Mouse (Mus musculus) lung, postnatal 0 days (tissue): ENCODE data around the gene Gys2. TPM values are rescaled to one million over a fixed set of nuclear protein-coding genes. Genes with fewer than 3 reads are reported as not detected.
A peak's percentile ranks its signal among the peaks of the same experiment; 100 is the strongest.
"Not testable (repeated sequence)": the region's sequence is repeated elsewhere in the genome, so short reads cannot be mapped to it uniquely, and the experiment has no call there.

Source experiments
- ATAC-seq: fragments of 200-750 bp; cut with Nextera tagmentation; 2 replicates; pipeline ENCODE4 v1.8.0; 2017; ENCODE audit warnings: moderate library complexity
- DNase-seq: peaks from one replicate; pipeline ENCODE4 v3.0.0-alpha.2; 2016; ENCODE audit warnings: low spot score
- H3K27ac ChIP-seq: fragments of 300-500 bp; sonication (generic); 2 replicates; pipeline ENCODE4 v1.5.1; 2014; ENCODE audit warnings: antibody characterized with exemption, mild to moderate bottlenecking, low read length, mixed read lengths
- H3K27me3 ChIP-seq: fragments of 300-500 bp; sonication (generic); replicated peaks from 2 replicates; pipeline ENCODE4 v1.6.1; 2014; ENCODE audit warnings: low read length, mixed read lengths; ENCODE audit not compliant: insufficient read depth
- H3K36me3 ChIP-seq: fragments of 300-500 bp; sonication (generic); 2 replicates; pipeline ENCODE4 v1.6.1; 2014; ENCODE audit warnings: low read length, mixed read lengths; ENCODE audit not compliant: insufficient read depth
- H3K4me1 ChIP-seq: fragments of 300-500 bp; sonication (generic); 2 replicates; pipeline ENCODE4 v1.6.1; 2014; ENCODE audit warnings: antibody characterized with exemption, low read depth, low read length, mixed read lengths; ENCODE audit not compliant: insufficient read depth
- H3K4me2 ChIP-seq: fragments of 300-500 bp; sonication (generic); replicated peaks from 2 replicates; pipeline ENCODE4 v1.6.1; 2014; ENCODE audit warnings: low read depth, mild to moderate bottlenecking, low read length, moderate library complexity, mixed read lengths
- H3K4me3 ChIP-seq: fragments of 300-500 bp; sonication (generic); 2 replicates; pipeline ENCODE4 v1.5.1; 2014; ENCODE audit warnings: low read depth, low read length
- H3K9ac ChIP-seq: fragments of 300-500 bp; sonication (generic); replicated peaks from 2 replicates; pipeline ENCODE4 v1.6.1; 2014; ENCODE audit warnings: low read depth, mild to moderate bottlenecking
- H3K9me3 ChIP-seq: fragments of 300-500 bp; sonication (generic); 2 replicates; pipeline ENCODE4 v1.6.1; 2016; ENCODE audit warnings: low read length, mixed read lengths
- CTCF ChIP-seq: IDR thresholded peaks from 2 replicates; pipeline ENCODE4 v1.5.1; 2016; ENCODE audit warnings: antibody characterized with exemption, mild to moderate bottlenecking
- EP300 ChIP-seq: IDR thresholded peaks from 2 replicates; pipeline ENCODE4 v1.6.1; 2016; ENCODE audit warnings: antibody characterized with exemption, mild to moderate bottlenecking, control low read depth
- WGBS: fragments of 180-500 bp; shearing (Covaris S2); extraction: QIAGEN DNeasy Blood & Tissue Kit; methylation state at CpG from one replicate; pipeline ENCODE4 v1.1.7; 2014; 5-methylcytosine and 5-hydroxymethylcytosine counted together
- polyA plus RNA-seq: library from polyadenylated mRNA; unstranded; fragments of >200 nt; fragmentation: Nextera tagmentation; extraction: Ambion mirVana; gene quantifications from 2 replicates; pipeline ENCODE4 v1.2.1, GENCODE M21; 2015

Gys2 gene
- not detected in 2 replicates for polyA plus RNA-seq

- ATAC-seq (no peak), DNase-seq (no peak)
- H3K27ac ChIP-seq, result no peak within 1 kb of the TSS
- no peaks in the 10 kb centered on the region for H3K27me3 ChIP-seq
- no peaks in the 10 kb centered on the region for H3K9me3 ChIP-seq
- no peak within 1 kb of the TSS for H3K4me3 ChIP-seq
- 66% methylated on average over 4 of the region's 4 CpGs for WGBS
- no peaks in the 10 kb centered on the region for H3K4me1 ChIP-seq
- TF ChIP-seq CTCF (no peak), EP300 (no peak)
- H3K36me3 ChIP-seq, result no peaks in the 10 kb centered on the region
- H3K9ac ChIP-seq, result no peak within 1 kb of the TSS
- H3K4me2 ChIP-seq, result no peak within 1 kb of the TSS
Measured at GRCm38 (mm10) chr6:142472801-142473203, at the start of gene Gys2. Gys2 (minus strand) TSS chr6:142473109.

GRCm38 (mm10) chr6:142521591-142522110 is 48.7 kb upstream of the Gys2 start:
- WGBS, result 80% methylated on average over 12 of the region's 12 CpGs
- TF ChIP-seq CTCF, result no peak
- TF ChIP-seq EP300, result no peak

GRCm38 (mm10) chr6:142519110-142519509 is 46.2 kb upstream of the Gys2 start:
- H3K4me1 ChIP-seq, result no peaks in the 10 kb centered on the region
- no peak overlapping the region for H3K4me3 ChIP-seq
- H3K27me3 ChIP-seq, result no peaks in the 10 kb centered on the region
- no peak overlapping the region for H3K9ac ChIP-seq
- 4% methylated on average over 6 of the region's 6 CpGs for WGBS
- H3K9me3 ChIP-seq, result no peaks in the 10 kb centered on the region
- TF ChIP-seq CTCF, result peak; percentile 83
- no peak for TF ChIP-seq EP300
- ATAC-seq (no peak), DNase-seq (peak; percentile 75)
- no peak overlapping the region for H3K27ac ChIP-seq
- H3K4me2 ChIP-seq, result no peak overlapping the region
- H3K36me3 ChIP-seq, result no peaks in the 10 kb centered on the region

More at GRCm38 (mm10) chr6:142521591-142522110, 48.7 kb upstream of the Gys2 start:
- Histone ChIP-seq H3K4me3 (no peak overlapping the region), H3K4me1 (no peaks in the 10 kb centered on the region), H3K9me3 (no peaks in the 10 kb centered on the region), H3K27ac (no peak overlapping the region), H3K27me3 (no peaks in the 10 kb centered on the region), H3K36me3 (no peaks in the 10 kb centered on the region), H3K4me2 (no peak overlapping the region), H3K9ac (no peak overlapping the region)
- ATAC-seq, result no peak
- no peak for DNase-seq

- WGBS, result 71% methylated on average over 8 of the region's 9 CpGs
- DNase-seq, result not testable (repeated sequence)
Measured at GRCm38 (mm10) chr6:142515379-142515778, 42.5 kb upstream of the Gys2 start.

GRCm38 (mm10) chr6:142514912-142515311 is 42.0 kb upstream of the Gys2 start:
- H3K27ac ChIP-seq, result no peak overlapping the region
- H3K4me1 ChIP-seq, result no peaks in the 10 kb centered on the region
- H3K9ac ChIP-seq, result no peak overlapping the region
- WGBS, result 5% methylated on average over 10 of the region's 10 CpGs
- no peaks in the 10 kb centered on the region for H3K27me3 ChIP-seq
- H3K9me3 ChIP-seq, result no peaks in the 10 kb centered on the region
- H3K4me2 ChIP-seq, result no peak overlapping the region
- ATAC-seq, result no peak; the same call in 1 of the 2 replicates
- TF ChIP-seq EP300 (no peak), CTCF (peak; percentile 66)
- H3K4me3 ChIP-seq, result no peak overlapping the region
- no peaks in the 10 kb centered on the region for H3K36me3 ChIP-seq
- peak; percentile 46 for DNase-seq

More at GRCm38 (mm10) chr6:142515379-142515778, 42.5 kb upstream of the Gys2 start:
- H3K4me2 ChIP-seq, H3K27ac ChIP-seq, H3K4me3 ChIP-seq, H3K4me1 ChIP-seq, ATAC-seq, H3K9me3 ChIP-seq, H3K9ac ChIP-seq, H3K27me3 ChIP-seq, H3K36me3 ChIP-seq: not testable (repeated sequence)

GRCm38 (mm10) chr6:142512902-142513301 is 40.0 kb upstream of the Gys2 start:
- no peaks in the 10 kb centered on the region for H3K36me3 ChIP-seq
- no peak for ATAC-seq
- H3K4me3 ChIP-seq, result no peak overlapping the region
- no peak for TF ChIP-seq CTCF
- no peak for TF ChIP-seq EP300
- no peak overlapping the region for H3K9ac ChIP-seq
- no peaks in the 10 kb centered on the region for H3K9me3 ChIP-seq
- H3K27ac ChIP-seq, result no peak overlapping the region
- H3K27me3 ChIP-seq, result no peaks in the 10 kb centered on the region
- H3K4me1 ChIP-seq, result 0 out of 2 replicates have a peak, but pooled peaks cover 4% of the 10 kb centered on the region
- 18% methylated on average over 3 of the region's 3 CpGs for WGBS
- no peak for DNase-seq
- no peak overlapping the region for H3K4me2 ChIP-seq
